Mouse (Mus musculus): Measurements from ENCODE around the gene Thbs2.

- TF ChIP-seq POLR2AphosphoS5 (IDR thresholded peaks at IDR 0.05; ENCODE audit: insufficient replicate concordance, low read depth, low read length) (no peak), GATA2 (IDR thresholded peaks at IDR 0.05; ENCODE audit: borderline replicate concordance, low read depth, low read length) (no peak), TAL1 (conservative IDR thresholded peaks at IDR 0.05; ENCODE audit: low read depth, low read length) (no peak), CTCF (IDR thresholded peaks at IDR 0.05; ENCODE audit: low read depth, low read length) (no peak)
These were observed 74.0 kb downstream of the Thbs2 start for GRCm38 (mm10) chr17:14620037-14620436.
